Mouse (Mus musculus) cerebral cortex, adult 2 months (tissue): ENCODE data around the gene Negr1.

Source experiments
- WGBS: fragments of 180-500 bp; shearing (Covaris S2); methylation state at CpG from one replicate; pipeline ENCODE4 v1.1.7; 2018; 5-methylcytosine and 5-hydroxymethylcytosine counted together

Gene Negr1

DNA sequence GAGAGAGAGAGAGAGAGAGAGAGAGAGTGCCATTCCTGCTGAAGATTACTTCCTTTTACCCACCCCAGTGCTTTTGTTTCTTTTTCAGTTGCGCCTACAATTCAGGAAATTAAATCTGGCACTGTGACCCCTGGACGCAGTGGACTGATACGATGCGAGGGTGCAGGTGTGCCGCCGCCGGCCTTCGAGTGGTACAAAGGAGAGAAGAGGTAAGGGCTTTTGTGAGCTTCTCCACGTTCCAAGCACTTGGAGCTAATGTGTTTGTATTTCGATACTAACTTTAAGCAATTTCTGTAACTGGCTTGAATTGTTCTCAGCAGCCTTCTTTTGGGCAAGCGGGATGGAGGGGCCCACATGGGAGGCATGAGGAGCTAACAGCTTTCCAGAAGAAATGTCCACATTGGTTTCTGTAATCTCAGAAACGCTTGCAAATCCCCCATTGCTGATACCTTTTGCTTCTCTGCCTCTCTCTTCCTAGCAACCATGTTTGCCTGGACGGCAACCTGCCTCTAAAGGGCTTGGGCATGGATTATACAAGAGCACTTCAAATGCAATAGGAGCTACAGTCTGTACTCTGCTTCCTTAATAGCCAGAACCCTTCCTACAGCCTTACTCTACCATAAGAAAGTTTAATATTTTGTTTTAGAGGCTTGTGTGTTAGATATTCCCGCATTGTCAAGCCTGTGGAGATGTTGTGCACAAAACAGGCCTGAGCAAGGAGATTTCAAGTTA, 584.7 kb downstream of the Negr1 start:
- WGBS = 89% methylated on average over 14 of the region's 14 CpGs

DNA sequence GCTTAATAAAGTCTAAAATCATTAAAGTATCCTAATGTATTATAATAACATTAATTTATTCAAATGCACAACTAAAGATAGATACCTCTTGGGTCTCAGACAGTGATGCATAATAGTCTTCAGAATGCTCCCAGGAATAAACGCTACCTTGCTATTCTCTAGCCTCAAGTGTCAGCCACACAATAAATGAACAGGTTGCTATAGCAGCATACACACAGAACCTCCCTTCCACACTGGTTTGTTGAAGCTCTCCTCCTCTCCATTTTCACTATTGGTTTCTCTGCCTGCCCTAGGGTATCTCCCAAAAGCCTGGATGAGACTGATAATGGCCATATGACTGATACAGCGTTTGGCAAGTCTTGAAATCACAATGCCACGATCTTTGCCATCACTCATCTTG, 593.3 kb downstream of the Negr1 start:
- 72% methylated on average over 3 of the region's 3 CpGs for WGBS

DNA sequence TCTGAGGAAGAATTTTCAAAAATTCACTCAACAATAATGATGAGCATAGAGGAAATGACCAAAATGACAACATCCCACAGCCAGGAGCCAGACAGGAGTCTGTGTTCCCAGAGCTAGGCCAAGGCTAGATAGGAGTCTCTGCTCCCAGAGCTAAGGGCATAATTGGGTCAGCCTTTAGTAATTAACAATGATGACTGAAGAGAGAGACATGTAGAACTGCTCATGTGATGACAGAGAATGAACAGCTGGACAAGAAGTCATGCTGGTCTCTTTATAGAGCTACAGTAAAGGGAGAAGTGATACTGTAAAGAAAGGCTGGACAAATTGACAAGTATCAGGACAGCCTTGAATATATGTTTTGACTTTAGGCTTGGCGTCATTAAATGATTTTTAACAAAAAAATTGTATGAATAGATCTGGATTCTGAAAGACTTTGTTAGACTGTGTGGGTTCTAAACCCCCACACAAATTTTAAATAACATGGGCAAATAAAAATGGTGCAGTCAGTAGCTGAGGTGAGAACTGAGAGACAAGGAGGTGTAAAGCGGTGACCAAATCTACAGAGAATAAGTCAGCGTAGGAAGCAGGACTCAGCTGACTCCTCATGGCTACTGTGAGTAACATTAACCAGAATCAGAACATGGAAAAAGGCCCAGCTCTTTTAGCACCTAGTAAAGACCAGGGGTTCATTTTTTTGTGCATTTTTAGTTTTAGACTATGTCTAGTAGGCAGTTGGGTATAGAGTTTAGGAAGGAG, 603.4 kb downstream of the Negr1 start:
- 66% methylated on average over 3 of the region's 3 CpGs for WGBS

DNA sequence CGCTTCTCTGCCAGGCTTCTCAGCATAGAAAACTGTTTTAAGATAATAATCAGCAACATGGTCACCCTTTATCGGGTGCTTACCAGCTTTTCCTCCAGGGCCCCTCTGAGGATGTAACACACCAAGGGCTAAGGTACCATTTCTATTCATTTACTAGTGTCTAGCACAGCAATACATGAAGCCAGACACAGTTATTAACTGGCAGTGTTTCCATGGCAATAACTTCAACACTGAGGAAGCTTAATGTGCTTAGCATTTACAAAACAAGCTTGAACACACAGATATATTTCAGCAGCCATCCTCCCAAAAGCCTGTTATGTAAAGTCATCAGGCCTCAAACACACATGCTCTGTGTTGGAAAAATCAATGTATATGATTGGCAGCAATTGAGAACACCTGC, 620.4 kb downstream of the Negr1 start:
- WGBS = 70% methylated on average over 2 of the region's 2 CpGs

DNA sequence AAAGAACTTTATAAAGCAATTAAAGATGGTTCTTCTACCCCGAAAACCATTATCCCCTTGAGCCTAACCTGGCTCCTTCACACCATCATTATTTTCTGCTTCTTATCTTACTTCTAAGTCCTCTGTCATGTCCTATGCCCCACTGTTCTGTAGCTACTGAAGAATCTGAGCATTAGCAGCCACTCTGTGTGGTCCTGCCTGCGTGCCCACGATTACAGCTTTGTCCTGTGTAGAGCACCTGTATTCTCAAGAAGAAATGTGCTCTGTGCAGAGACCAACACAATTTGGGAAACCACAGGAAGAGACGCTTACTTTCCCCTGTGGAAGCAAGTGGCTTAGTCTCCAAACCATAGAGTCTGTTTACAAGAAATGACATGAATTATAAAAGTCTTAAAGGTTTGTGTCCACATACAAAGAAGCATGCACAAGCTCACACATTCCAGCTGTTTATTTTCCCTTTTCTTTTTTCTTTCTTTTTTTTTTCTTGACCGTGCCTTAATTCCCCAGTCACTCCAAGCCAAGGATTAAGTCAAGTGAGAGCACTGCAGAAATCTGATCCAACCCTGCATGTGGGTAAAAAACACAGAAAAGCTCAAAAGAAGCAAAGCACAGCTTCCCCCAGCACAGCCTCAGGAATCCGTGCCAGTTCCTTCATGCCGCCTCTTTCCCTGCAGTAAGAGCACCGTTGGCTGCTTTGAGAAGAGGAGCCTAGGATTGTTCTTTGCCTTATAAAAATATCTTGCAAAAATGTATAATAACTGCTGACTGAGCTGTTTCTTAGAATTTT, 627.5 kb downstream of the Negr1 start:
- WGBS = 42% methylated on average over 8 of the region's 8 CpGs

DNA sequence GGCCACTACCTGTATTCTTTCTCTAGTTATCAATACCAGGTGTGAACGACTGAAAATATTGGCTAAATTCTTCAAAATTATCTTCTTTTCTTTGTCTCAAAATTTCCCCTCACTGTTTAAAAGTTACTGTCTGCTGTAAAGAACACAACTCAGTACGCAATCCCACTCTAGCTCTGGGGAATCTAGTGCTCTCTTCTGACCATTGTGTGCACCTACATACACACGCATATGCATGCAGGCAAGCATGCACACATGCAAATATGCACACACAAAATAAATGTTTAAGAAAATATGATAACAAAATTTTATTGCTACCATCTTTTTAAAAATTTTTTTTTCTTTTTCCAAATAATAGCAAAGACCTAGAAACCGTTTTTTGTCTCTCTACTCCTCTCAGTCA, 628.2 kb downstream of the Negr1 start:
- 76% methylated on average over 4 of the region's 4 CpGs for WGBS

DNA sequence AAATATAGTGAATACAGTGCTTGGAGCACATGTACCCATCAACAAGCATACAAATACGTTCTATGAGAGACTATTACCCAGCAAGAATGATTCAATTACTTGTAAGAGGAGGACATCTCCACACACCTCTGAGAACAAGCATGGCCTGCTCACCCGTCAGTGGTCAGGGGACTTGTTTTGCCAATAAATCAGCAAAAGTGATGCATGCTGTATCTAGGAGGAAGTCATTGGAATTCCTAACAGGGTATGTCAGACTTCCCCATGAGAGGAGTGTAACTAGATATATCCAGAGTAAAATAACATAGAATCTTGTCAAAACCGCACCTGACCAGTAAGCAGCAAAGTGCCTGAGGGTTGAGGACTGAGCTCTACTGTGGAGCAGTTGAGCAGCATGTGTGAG, 629.0 kb downstream of the Negr1 start:
- 85% methylated on average over 3 of the region's 3 CpGs for WGBS

DNA sequence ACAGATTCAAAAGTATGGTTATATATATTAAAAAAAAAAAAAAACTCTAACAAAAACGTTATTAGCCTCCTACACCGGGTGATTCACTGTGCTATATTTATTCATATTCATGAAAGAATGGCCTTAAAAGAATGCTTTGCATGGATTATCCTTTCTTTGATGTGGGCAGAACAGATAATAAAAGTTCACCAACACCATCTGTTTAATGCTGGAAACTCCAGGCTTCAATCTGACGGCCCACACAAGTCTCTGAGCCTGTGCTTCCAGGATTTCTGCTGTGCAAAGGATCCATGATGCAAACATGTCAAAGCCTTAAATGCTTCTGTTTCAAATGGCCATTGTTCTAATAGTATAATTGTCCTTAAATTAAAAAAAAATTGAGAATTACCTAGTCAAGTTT, 630.4 kb downstream of the Negr1 start:
- WGBS = 58% methylated on average over 3 of the region's 3 CpGs

DNA sequence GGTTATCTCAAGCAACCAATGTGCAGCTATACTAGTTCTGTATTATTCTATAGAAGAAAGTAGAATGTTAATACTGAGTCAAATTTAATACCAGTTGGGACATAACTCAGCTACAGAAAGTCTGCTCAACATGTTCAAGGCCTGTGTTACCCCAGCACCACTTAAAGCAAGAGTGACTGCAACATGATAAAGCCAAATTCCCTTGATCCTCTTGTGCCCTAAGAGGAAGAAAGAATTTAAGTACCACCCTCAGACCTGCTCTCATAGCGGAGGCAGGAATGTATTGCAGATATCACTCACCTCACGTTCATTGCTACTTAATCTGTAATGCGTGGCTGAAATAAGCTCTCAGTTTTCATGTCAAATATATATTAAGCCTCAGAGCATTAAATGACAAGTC, 631.5 kb downstream of the Negr1 start:
- 94% methylated on average over 3 of the region's 3 CpGs for WGBS

DNA sequence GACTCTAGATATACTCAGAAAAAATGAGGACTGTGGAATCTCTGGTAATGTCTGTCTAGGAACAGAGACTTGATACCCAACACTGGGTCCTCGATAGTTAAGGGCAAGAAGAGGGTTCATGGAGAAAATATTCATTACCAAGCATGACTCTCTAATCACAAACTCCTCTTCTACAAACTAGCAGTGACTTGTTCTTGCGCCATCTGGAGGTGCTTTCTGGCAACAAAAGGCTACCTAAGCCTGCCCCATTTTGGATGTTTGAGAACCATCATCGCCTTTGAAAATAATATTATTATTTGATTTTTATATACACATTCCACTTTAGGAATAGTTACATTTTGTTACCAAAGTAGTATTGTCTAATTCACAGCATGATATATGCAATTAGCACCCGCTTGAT, 637.1 kb downstream of the Negr1 start:
- WGBS = 87% methylated on average over 4 of the region's 4 CpGs

DNA sequence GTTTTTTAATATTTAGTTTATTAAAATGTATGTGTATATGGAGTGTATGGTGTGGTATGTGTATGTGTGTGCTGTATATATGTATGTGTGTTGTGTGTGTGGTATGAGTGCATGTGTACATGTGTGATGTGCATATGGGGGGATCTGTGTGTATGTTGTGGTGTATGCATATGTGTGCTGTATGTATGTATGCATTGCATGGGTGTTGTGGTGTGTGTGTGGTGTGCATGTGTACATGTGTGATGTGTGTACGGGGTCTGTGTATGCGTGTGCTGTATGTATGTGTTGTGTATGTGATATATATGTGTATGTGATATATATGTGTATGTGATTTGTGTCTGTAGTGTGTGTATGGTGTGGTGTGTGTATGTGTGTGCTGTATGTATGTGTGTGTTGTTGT, 640.1 kb downstream of the Negr1 start:
- 95% methylated on average over 2 of the region's 2 CpGs for WGBS

DNA sequence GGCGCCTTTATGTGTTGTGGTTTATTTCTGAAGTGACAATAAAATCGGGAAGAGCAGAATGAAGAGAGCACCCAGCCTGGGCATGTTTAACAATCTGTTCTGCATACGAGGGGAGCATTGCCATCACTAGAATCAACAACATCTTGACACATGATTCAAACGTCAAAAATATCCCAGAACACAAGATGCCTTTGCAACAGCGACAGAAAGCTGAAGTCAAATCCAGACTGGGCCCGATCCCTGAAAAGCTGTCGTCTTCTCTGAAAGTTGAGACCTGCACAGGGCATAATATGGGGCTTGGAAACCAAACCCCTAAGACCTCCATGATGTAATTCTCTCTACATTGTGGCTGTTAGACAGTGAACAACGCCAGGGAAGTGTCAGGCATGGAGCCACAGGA, 642.0 kb downstream of the Negr1 start:
- WGBS = 51% methylated on average over 8 of the region's 8 CpGs

DNA sequence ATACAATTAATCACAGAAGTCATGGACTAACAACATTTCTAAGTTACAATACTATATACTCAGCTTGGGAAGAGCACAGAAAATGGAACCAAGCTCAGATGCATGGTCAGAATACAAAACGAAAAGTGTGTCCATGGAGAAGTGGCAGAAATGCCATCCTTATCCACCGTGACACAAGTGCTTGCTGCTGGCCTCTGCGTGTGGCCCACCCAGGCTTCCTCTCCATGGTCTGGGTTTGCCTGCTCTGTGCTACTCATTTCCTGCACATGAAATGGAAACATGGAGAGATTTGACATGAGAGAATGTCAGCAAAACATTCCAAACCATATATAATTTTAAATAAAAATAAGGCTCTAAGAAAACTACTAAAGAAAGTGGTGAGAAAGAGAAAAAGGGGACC, 645.2 kb downstream of the Negr1 start:
- 77% methylated on average over 3 of the region's 3 CpGs for WGBS

DNA sequence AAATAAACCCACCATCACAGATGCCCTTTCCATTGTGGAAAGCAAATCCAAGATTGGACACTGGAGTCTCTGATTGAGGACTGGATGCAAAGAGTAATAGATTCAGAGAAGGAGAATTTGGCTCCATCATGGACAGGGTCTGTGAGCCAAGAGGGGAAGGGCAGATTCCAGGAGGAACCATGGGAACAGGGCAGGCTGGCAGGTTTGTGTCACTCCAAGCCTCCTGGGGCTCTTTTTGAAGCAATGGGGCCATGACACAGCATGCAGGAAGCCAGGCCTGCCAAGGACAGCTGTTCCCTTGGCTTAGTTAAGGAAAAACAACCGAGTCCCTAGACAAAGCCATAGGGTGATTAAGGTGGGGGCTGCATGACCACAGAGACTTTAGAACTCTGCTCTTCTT, 647.4 kb downstream of the Negr1 start:
- WGBS = 31% methylated on average over 1 of the region's 1 CpGs

DNA sequence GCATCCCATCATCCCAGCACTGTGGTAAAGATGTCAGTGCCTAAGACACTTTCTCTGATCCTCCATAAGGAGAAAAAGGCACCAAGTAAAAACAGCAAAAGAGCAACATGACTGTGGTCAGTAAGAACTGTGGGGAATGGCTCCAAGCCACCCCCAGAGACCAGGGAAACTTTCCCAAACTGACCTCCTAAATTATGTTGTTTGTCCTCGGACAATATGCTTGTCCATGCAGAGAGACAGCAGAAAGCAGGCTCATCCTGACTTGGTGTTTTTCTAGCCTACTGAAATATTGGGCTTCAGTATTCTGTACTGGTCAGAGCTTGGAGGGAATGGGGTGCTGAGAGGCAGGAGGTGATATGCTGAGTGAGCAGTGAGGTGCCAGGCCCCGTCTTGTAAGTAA, 647.8 kb downstream of the Negr1 start:
- WGBS = 66% methylated on average over 2 of the region's 2 CpGs

DNA sequence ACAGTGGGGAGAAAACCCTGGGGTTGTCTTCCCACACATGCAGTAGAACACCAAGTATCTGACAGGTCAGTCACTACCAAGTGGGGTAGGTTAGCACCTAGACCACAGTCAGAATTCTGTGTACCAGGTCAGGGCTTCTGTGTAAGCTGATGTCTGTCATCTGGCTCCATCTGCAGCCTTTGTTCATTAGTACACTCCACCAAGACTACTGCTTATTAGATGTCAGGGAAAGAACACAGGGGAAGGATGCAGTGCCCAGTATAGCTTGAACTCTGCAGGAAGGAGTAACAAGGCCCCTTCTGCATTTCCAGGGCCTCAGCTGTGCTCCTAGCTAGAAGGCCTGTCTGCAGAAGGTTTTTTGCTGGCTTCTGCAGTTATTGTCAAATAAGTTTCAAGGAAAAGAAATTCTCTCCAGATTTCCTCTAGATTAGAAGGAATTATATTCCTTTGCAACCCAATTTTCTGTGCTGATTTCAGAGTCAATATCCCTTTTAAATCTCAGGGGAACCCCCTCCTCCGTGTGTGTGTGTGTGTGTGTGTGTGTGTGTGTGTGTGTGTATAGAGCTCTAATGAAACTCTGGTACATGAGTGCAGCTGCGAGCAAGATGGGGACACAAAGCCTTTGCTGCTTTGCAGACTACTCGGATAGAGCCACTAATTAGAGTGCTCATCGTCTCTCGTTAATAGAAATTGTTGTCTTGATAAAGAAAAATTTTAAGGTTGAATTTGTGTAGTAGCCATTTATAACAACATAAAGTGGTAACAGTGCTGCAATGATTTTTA, 654.5 kb downstream of the Negr1 start:
- WGBS = 55% methylated on average over 5 of the region's 5 CpGs

DNA sequence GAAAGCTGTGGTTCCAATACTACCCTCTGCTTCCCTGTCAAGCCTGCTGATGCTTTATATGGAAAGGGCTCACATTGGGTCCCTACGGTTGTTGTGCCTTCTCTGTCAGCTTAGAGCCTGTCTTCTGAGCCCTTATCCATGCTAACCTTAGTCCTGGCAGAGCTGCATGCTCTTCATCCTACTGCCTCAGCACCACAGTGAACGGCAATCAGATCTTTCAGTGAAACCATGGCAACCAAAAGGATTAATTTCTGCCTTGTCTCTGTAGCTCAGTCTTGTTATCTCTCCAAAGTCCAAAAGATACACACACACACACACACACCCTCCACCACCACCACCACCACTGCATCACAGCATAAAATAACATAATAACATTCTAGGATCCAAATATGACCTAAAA, 656.2 kb downstream of the Negr1 start:
- WGBS = 54% methylated on average over 2 of the region's 2 CpGs

DNA sequence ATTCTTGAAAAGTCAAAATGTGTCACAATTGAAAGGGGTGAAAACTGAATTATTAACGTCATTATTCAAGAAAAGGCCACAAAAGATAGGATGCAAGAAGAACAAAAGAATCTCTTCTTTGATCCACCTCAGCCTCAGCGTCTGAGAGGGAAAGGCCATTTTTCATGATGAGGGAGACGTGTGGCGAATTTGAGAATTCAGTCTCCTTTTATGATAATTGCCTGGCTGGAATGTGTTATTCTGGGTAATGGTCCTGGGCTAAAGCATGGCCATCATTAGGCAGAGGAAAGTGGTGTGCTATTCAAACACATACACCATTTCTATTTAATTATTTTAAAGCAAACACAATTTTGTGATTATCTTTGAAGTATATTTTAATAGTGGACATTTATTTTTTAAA, 663.3 kb downstream of the Negr1 start:
- 73% methylated on average over 4 of the region's 4 CpGs for WGBS

DNA sequence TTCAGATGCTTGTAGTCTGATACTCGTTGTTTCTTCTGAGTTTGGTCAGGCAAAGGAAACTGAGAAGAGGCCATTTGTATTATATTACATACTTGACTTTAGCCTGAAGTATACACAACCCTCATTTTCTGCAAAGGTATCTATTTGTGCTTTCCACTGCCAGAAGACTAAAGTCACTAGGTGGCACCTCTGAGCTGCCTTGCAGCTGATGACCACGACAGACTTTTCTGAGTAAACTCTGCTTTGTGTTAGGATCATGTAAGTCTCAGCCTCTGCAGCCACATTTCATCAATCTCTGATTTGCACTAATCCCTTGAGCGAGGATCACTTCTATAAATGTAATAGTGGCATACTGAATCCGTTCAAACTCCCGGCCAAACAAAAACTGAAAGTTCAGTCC, 671.1 kb downstream of the Negr1 start:
- WGBS = 32% methylated on average over 5 of the region's 5 CpGs

DNA sequence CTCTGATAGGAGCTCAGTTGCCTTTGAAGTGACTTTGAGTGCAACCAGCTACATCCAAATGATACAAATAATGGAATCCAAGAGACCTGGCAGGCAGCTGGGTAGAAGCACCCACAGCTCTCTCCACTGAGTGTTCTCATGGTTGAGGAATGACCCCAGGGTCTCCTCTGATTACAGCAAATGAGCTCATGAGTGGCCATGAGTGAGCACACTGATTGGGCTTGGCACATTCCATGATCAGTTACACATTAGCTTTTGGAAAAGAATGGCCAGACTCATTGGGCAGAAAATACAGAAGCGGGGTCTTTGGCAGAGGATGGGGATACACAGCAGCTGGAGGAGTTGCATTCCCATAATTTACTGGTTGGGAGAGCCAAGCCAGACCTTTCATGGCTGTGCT, 678.6 kb downstream of the Negr1 start:
- WGBS = 81% methylated on average over 1 of the region's 1 CpGs

DNA sequence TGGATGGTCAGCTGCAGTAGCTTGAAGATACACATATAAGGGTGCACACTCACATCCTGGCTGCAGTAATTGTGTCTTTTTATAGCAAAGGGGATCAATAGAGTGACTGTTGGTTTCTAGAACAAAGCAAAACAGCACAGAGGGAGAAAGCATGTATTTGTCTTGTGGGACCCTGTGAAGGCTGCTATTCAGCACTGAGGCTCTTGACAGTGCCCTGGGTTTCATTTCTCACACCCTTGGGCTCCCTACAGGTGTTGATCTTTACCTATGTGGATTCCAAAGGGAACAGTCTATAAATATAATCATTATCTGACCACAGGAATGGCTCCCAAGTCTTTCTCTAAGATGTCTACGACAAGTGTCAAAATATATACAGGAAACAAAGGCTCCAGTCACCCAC, 693.9 kb downstream of the Negr1 start:
- 36% methylated on average over 1 of the region's 1 CpGs for WGBS

DNA sequence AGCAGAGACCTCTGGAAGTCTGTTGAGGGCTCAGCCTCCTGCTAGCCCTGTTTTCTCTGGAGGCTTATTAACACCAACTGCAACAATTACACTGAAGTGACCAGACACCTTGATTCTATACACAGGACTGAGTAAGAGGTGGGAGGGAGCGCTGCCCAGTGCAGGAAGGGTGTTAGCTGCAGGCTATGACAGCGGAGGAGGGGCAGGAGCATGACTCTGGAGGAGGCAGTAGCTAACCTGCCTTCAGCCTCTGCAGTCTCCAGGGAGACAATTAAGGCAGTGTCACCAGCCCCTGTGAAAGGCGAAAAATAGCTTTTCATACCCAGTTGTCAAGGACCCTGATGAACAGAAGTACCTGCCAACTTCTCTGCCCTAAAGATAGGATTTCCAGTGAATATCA, 694.3 kb downstream of the Negr1 start:
- WGBS = 48% methylated on average over 3 of the region's 3 CpGs
